Mouse (Mus musculus) lung, adult 18-20 months (tissue): ENCODE measurements around the gene Sppl3.

Experiments used
- DNase-seq, 2 experiments: peaks; one replicate each; pipeline ENCODE4 v3.0.0; 2022; ENCODE audit warnings: mixed read lengths in 2 of 2

The Sppl3 gene

GRCm38 (mm10) chr5:115010577-115011216, at the start of gene Sppl3:
TSS of gene Sppl3 (plus strand) at chr5:115011137.
- peak; percentile 90 to 91 for DNase-seq

- DNase-seq = no peak
These were observed 49.2 kb upstream of the Sppl3 start for GRCm38 (mm10) chr5:114961590-114962360.

- no peak for DNase-seq
These were observed 46.5 kb upstream of the Sppl3 start for GRCm38 (mm10) chr5:114964315-114964966.

- DNase-seq = no peak
These were observed 45.7 kb upstream of the Sppl3 start for GRCm38 (mm10) chr5:114964967-114965898.

GRCm38 (mm10) chr5:114967523-114968268, 43.2 kb upstream of the Sppl3 start:
- DNase-seq = no peak

GRCm38 (mm10) chr5:114968651-114969050, 42.3 kb upstream of the Sppl3 start:
- no peak for DNase-seq

- DNase-seq = no peak
These were observed 41.9 kb upstream of the Sppl3 start for GRCm38 (mm10) chr5:114969064-114969463.

GRCm38 (mm10) chr5:114969609-114970215, 41.2 kb upstream of the Sppl3 start:
- no peak for DNase-seq

- DNase-seq = no peak
These were observed 40.1 kb upstream of the Sppl3 start, which contains the start of gene Hnf1a for GRCm38 (mm10) chr5:114970824-114971227. TSS of gene Hnf1a (minus strand) at chr5:114971094.

GRCm38 (mm10) chr5:114972201-114972600, 38.7 kb upstream of the Sppl3 start:
- DNase-seq = no peak

GRCm38 (mm10) chr5:114973131-114973530, 37.8 kb upstream of the Sppl3 start:
- no peak for DNase-seq

GRCm38 (mm10) chr5:114976935-114977334, 34.0 kb upstream of the Sppl3 start:
- DNase-seq = no peak

- DNase-seq = no peak
These were observed 32.5 kb upstream of the Sppl3 start for GRCm38 (mm10) chr5:114978473-114978872.

GRCm38 (mm10) chr5:114978888-114979249, 32.1 kb upstream of the Sppl3 start:
- no peak for DNase-seq

GRCm38 (mm10) chr5:114979250-114980121, 31.5 kb upstream of the Sppl3 start:
- peak; percentile 71 to 73 for DNase-seq

GRCm38 (mm10) chr5:114980122-114980748, 30.7 kb upstream of the Sppl3 start:
- DNase-seq = peak; percentile 22 to 56

- DNase-seq = no peak
These were observed 28.9 kb upstream of the Sppl3 start for GRCm38 (mm10) chr5:114982001-114982400.

- DNase-seq = no peak
These were observed 25.9 kb upstream of the Sppl3 start for GRCm38 (mm10) chr5:114985074-114985473.

GRCm38 (mm10) chr5:114996447-114996846, 14.5 kb upstream of the Sppl3 start:
- DNase-seq = no peak

- peak in 1 of 2 experiments; percentile 51 for DNase-seq
These were observed 13.6 kb upstream of the Sppl3 start for GRCm38 (mm10) chr5:114997327-114997726.
